Mouse (Mus musculus): ENCODE data around the gene Rbm26. TPM values are rescaled to one million over a fixed set of nuclear protein-coding genes. Genes with fewer than 3 reads are reported as not detected.

Rbm26 gene
- polyA plus RNA-seq, 1 experiment = 9.0 TPM

GRCm38 (mm10) chr14:105071010-105071509 is 106.1 kb downstream of the Rbm26 start:
- no peaks in the 10 kb centered on the region for H3K36me3 ChIP-seq (ENCODE audit: control insufficient read depth, insufficient read depth)
- no peaks in the 10 kb centered on the region for H3K79me3 ChIP-seq (ENCODE audit: low read depth)
- H3K27me3 ChIP-seq (ENCODE audit: control insufficient read depth, insufficient read depth, insufficient read length) = peaks cover 30% of the 10 kb centered on the region
- H3K79me2 ChIP-seq (ENCODE audit: control insufficient read depth, insufficient read depth) = no peaks in the 10 kb centered on the region
- no peak for TF ChIP-seq MYOD1 (IDR thresholded peaks at IDR 0.05; ENCODE audit: control insufficient read depth, insufficient read length, low read depth)
- TF ChIP-seq CTCF (IDR thresholded peaks at IDR 0.05; ENCODE audit: control insufficient read depth, insufficient read depth, insufficient read length) = no peak
- TF ChIP-seq MAX (IDR thresholded peaks at IDR 0.05) = no peak
- TF ChIP-seq MYOG (IDR thresholded peaks at IDR 0.05; ENCODE audit: control insufficient read depth, extremely low read depth, insufficient read length) = no peak
- TF ChIP-seq FOSL1 (IDR thresholded peaks at IDR 0.05; ENCODE audit: insufficient read depth, low read length, poor library complexity, severe bottlenecking) = no peak
- no peak for TF ChIP-seq USF1 (IDR thresholded peaks at IDR 0.05; ENCODE audit: low read depth)
- no peak for TF ChIP-seq CEBPB (IDR thresholded peaks at IDR 0.05; ENCODE audit: low read depth)
- H3ac ChIP-seq (ENCODE audit: control insufficient read depth, insufficient read length, low read depth) = no peak overlapping the region
- H3K4me3 ChIP-seq (ENCODE audit: insufficient read depth, poor library complexity, severe bottlenecking) = no peak overlapping the region

DNA sequence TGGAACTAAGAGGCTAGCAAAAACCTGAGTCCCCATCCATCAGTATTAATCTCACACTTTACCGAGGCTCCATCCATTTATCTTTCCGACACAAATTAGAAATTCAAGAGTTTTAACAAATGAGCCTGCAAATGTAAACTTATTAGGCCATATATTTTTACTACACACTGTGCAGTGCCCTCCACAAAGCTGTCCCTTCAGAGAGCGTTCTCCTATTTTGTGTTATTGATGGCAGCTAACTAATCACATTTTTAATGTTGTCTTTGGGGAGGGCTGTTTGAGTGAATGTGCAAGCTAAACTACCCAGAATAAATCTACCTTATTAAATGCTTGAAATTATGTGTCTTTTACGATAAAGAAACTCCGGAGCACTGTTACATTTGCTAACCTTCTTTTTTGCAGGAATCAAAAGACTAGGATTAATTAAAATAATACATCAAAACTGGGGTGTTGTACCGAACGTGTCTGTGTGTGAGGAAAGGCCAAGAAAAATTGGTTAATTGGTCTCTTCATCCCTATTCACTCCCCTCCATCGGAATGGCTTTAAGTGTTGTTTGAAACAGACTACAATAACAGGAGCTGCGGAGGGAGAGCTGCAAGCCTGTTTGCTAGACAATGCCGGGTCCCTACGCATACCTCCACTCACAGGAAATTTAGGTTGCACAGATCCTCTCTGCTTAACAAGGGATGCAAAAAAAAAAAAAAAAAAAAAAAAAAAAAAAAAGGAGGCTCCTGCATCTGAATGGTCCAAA is 106.7 kb downstream of the Rbm26 start:
- H3K36me3 ChIP-seq (ENCODE audit: control insufficient read depth, insufficient read depth) = no peaks in the 10 kb centered on the region
- no peak overlapping the region for H3ac ChIP-seq (ENCODE audit: control insufficient read depth, insufficient read length, low read depth)
- no peaks in the 10 kb centered on the region for H3K79me3 ChIP-seq (ENCODE audit: low read depth)
- no peak overlapping the region for H3K4me3 ChIP-seq (ENCODE audit: insufficient read depth, poor library complexity, severe bottlenecking)
- no peak for TF ChIP-seq CTCF (IDR thresholded peaks at IDR 0.05; ENCODE audit: control insufficient read depth, insufficient read depth, insufficient read length)
- TF ChIP-seq MYOG (IDR thresholded peaks at IDR 0.05; ENCODE audit: control insufficient read depth, extremely low read depth, insufficient read length) = no peak
- TF ChIP-seq FOSL1 (IDR thresholded peaks at IDR 0.05; ENCODE audit: insufficient read depth, low read length, poor library complexity, severe bottlenecking) = no peak
- no peak for TF ChIP-seq CEBPB (IDR thresholded peaks at IDR 0.05; ENCODE audit: low read depth)
- no peak for TF ChIP-seq MAX (IDR thresholded peaks at IDR 0.05)
- no peaks in the 10 kb centered on the region for H3K79me2 ChIP-seq (ENCODE audit: control insufficient read depth, insufficient read depth)
- H3K27me3 ChIP-seq (ENCODE audit: control insufficient read depth, insufficient read depth, insufficient read length) = peaks cover 30% of the 10 kb centered on the region

GRCm38 (mm10) chr14:105068060-105068459 is 109.1 kb downstream of the Rbm26 start:
- Histone ChIP-seq H3K79me2 (ENCODE audit: control insufficient read depth, insufficient read depth) (no peaks in the 10 kb centered on the region), H3K27me3 (ENCODE audit: control insufficient read depth, insufficient read depth, insufficient read length) (peaks cover 25% of the 10 kb centered on the region), H3K79me3 (ENCODE audit: low read depth) (no peaks in the 10 kb centered on the region), H3ac (ENCODE audit: control insufficient read depth, insufficient read length, low read depth) (no peak overlapping the region), H3K36me3 (ENCODE audit: control insufficient read depth, insufficient read depth) (no peaks in the 10 kb centered on the region), H3K4me3 (ENCODE audit: insufficient read depth, poor library complexity, severe bottlenecking) (no peak overlapping the region)
- TF ChIP-seq MYOG (IDR thresholded peaks at IDR 0.05; ENCODE audit: control insufficient read depth, extremely low read depth, insufficient read length) = no peak
- no peak for TF ChIP-seq FOSL1 (IDR thresholded peaks at IDR 0.05; ENCODE audit: insufficient read depth, low read length, poor library complexity, severe bottlenecking)
- TF ChIP-seq MYOD1 (IDR thresholded peaks at IDR 0.05; ENCODE audit: control insufficient read depth, insufficient read length, low read depth) = no peak
- TF ChIP-seq USF1 (IDR thresholded peaks at IDR 0.05; ENCODE audit: low read depth) = no peak
- no peak for TF ChIP-seq MAX (IDR thresholded peaks at IDR 0.05)
- TF ChIP-seq CEBPB (IDR thresholded peaks at IDR 0.05; ENCODE audit: low read depth) = no peak
- TF ChIP-seq CTCF (IDR thresholded peaks at IDR 0.05; ENCODE audit: control insufficient read depth, insufficient read depth, insufficient read length) = no peak

DNA sequence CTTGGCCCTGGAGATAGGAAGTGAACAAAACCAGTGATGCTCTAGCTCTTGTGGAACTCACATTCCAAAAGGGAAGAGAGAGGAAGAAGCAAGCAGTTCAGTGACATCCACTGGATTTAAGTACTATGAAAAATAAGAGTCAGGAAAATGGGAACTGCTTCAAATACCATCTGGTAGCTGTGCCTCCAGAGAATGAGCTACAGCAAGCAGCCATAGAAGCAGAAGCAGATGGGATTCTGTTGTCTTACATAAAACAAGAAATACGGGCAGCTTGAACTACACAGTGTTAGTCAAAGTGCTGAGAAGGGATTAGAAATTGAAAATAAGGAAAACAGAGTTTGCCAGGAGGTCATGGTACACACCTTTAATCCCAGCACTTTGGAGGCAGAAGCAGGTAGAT is 112.9 kb downstream of the Rbm26 start:
- H3ac ChIP-seq (ENCODE audit: control insufficient read depth, insufficient read length, low read depth) = no peak overlapping the region
- H3K4me3 ChIP-seq (ENCODE audit: insufficient read depth, poor library complexity, severe bottlenecking) = no peak overlapping the region
- TF ChIP-seq MYOD1 (IDR thresholded peaks at IDR 0.05; ENCODE audit: control insufficient read depth, insufficient read length, low read depth) (no peak), USF1 (IDR thresholded peaks at IDR 0.05; ENCODE audit: low read depth) (no peak), CTCF (IDR thresholded peaks at IDR 0.05; ENCODE audit: control insufficient read depth, insufficient read depth, insufficient read length) (no peak)

GRCm38 (mm10) chr14:105061230-105061629 is 115.9 kb downstream of the Rbm26 start:
- Histone ChIP-seq H3K79me2 (ENCODE audit: control insufficient read depth, insufficient read depth) (no peaks in the 10 kb centered on the region), H3ac (ENCODE audit: control insufficient read depth, insufficient read length, low read depth) (no peak overlapping the region), H3K27me3 (ENCODE audit: control insufficient read depth, insufficient read depth, insufficient read length) (no peaks in the 10 kb centered on the region), H3K36me3 (ENCODE audit: control insufficient read depth, insufficient read depth) (no peaks in the 10 kb centered on the region), H3K4me3 (ENCODE audit: insufficient read depth, poor library complexity, severe bottlenecking) (no peak overlapping the region), H3K79me3 (ENCODE audit: low read depth) (no peaks in the 10 kb centered on the region)
- TF ChIP-seq MYOG (IDR thresholded peaks at IDR 0.05; ENCODE audit: control insufficient read depth, extremely low read depth, insufficient read length) (no peak), FOSL1 (IDR thresholded peaks at IDR 0.05; ENCODE audit: insufficient read depth, low read length, poor library complexity, severe bottlenecking) (no peak), CEBPB (IDR thresholded peaks at IDR 0.05; ENCODE audit: low read depth) (no peak), MYOD1 (IDR thresholded peaks at IDR 0.05; ENCODE audit: control insufficient read depth, insufficient read length, low read depth) (no peak), CTCF (IDR thresholded peaks at IDR 0.05; ENCODE audit: control insufficient read depth, insufficient read depth, insufficient read length) (no peak), MAX (IDR thresholded peaks at IDR 0.05) (no peak)

More for the DNA sequence above, 112.9 kb downstream of the Rbm26 start:
- Histone ChIP-seq H3K27me3 (ENCODE audit: control insufficient read depth, insufficient read depth, insufficient read length) (peaks cover 12% of the 10 kb centered on the region), H3K36me3 (ENCODE audit: control insufficient read depth, insufficient read depth) (no peaks in the 10 kb centered on the region), H3K79me2 (ENCODE audit: control insufficient read depth, insufficient read depth) (no peaks in the 10 kb centered on the region), H3K79me3 (ENCODE audit: low read depth) (no peaks in the 10 kb centered on the region)

DNA sequence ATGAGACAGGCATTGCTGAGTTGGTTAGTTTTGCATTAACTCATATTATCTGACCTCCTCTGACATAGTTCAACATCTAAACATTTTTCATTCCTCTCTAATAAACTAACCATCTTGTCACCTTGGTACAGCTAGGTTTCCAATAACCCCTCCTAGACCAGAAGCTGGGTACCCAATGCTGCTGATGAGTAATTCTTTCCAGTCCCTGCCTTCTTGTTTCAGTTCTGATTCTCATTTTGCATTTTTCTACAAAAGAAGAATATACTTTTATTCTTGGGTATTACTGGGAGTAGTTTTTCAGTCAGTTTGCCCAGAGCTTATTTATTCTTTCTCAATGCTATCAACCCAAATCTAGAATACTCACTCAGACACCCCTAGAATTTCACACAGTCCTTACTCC is 119.2 kb downstream of the Rbm26 start:
- no peak overlapping the region for H3K4me3 ChIP-seq (ENCODE audit: insufficient read depth, poor library complexity, severe bottlenecking)
- no peak overlapping the region for H3ac ChIP-seq (ENCODE audit: control insufficient read depth, insufficient read length, low read depth)
- TF ChIP-seq MYOD1 (IDR thresholded peaks at IDR 0.05; ENCODE audit: control insufficient read depth, insufficient read length, low read depth) (no peak), USF1 (IDR thresholded peaks at IDR 0.05; ENCODE audit: low read depth) (no peak), CTCF (IDR thresholded peaks at IDR 0.05; ENCODE audit: control insufficient read depth, insufficient read depth, insufficient read length) (no peak), MAX (IDR thresholded peaks at IDR 0.05) (no peak), FOSL1 (IDR thresholded peaks at IDR 0.05; ENCODE audit: insufficient read depth, low read length, poor library complexity, severe bottlenecking) (no peak), CEBPB (IDR thresholded peaks at IDR 0.05; ENCODE audit: low read depth) (no peak), MYOG (IDR thresholded peaks at IDR 0.05; ENCODE audit: control insufficient read depth, extremely low read depth, insufficient read length) (no peak)
- no peaks in the 10 kb centered on the region for H3K79me3 ChIP-seq (ENCODE audit: low read depth)
- peaks cover 3% of the 10 kb centered on the region for H3K27me3 ChIP-seq (ENCODE audit: control insufficient read depth, insufficient read depth, insufficient read length)
- no peaks in the 10 kb centered on the region for H3K36me3 ChIP-seq (ENCODE audit: control insufficient read depth, insufficient read depth)
- H3K79me2 ChIP-seq (ENCODE audit: control insufficient read depth, insufficient read depth) = no peaks in the 10 kb centered on the region
